Mouse (Mus musculus) megakaryocyte, embryonic 14.5 days (primary cell): Measurements from ENCODE around the gene Trmt10b.

ENCODE experiments used
- FLI1 ChIP-seq: IDR thresholded peaks from 2 replicates; pipeline ENCODE4 v1.6.1; 2012; ENCODE audit warnings: low read length, inconsistent platforms, mixed read lengths
- GATA1 ChIP-seq: IDR thresholded peaks from 3 replicates; pipeline ENCODE4 v1.6.1; 2012; ENCODE audit warnings: mixed read lengths, low read length, inconsistent platforms, borderline replicate concordance

DNA sequence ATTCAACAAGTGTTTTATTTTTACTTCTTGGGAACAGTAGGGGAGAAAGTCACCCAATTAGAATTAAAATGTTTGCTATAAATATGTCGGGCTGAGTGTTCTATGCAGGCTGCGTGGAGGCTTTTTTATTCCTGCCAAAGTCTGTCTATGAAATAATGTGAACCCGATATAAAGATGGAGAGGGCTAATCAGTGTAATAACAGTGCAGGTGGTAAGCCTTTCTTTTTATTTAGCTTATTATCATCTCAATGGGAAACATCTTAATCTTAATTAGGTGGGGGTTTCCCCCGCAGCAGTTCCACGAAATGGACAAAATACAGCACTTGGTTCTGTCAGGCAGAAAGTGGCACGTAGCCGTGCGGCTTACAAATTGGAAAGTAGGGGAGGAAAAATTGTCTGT, 45.7 kb upstream of the Trmt10b start:
- no peak for TF ChIP-seq GATA1
- no peak for TF ChIP-seq FLI1
